Mouse (Mus musculus) kidney, adult 2 months (tissue): ENCODE results near the gene Arl15. TPM values are rescaled to one million over a fixed set of nuclear protein-coding genes. Genes with fewer than 3 reads are reported as not detected.

Experiments
- DNase-seq: peaks from one replicate; pipeline ENCODE4 v3.0.0; 2021
- H3K27ac ChIP-seq: fragments of 200-500 bp; 2 replicates; pipeline ENCODE4 v1.5.1; 2012; ENCODE audit warnings: low read depth, low read length, control low read depth, inconsistent platforms; ENCODE audit not compliant: insufficient read depth
- H3K27me3 ChIP-seq: fragments of 200-500 bp; replicated peaks from 2 replicates; pipeline ENCODE4 v1.6.1; 2012; ENCODE audit warnings: mild to moderate bottlenecking, moderate library complexity, low read length, inconsistent platforms; ENCODE audit not compliant: control insufficient read depth, insufficient read depth
- H3K36me3 ChIP-seq: fragments of 200-500 bp; 2 replicates; pipeline ENCODE4 v1.6.1; 2012; ENCODE audit warnings: mild to moderate bottlenecking, moderate library complexity, low read length, inconsistent platforms; ENCODE audit not compliant: control insufficient read depth, insufficient read depth
- H3K4me1 ChIP-seq: fragments of 200-500 bp; 2 replicates; pipeline ENCODE4 v1.6.1; 2011; ENCODE audit warnings: low read length; ENCODE audit not compliant: control insufficient read depth, insufficient read depth
- H3K4me3 ChIP-seq: fragments of 200-500 bp; 2 replicates; pipeline ENCODE4 v1.5.1; 2011; ENCODE audit warnings: mild to moderate bottlenecking, low read depth, low read length, control low read depth; ENCODE audit not compliant: insufficient read depth
- CTCF ChIP-seq: fragments of 200-500 bp; conservative IDR thresholded peaks from 2 replicates; pipeline ENCODE4 v1.5.1; 2011; ENCODE audit warnings: low read depth, mild to moderate bottlenecking, control low read depth, low read length, moderate library complexity, mixed read lengths; ENCODE audit not compliant: insufficient read depth, insufficient read length
- POLR2A ChIP-seq: fragments of 200-500 bp; IDR thresholded peaks from one replicate; pipeline ENCODE4 v1.6.1; 2011; ENCODE audit warnings: low read depth, low read length, control low read depth
- WGBS: fragments of 180-500 bp; shearing (Covaris S2); methylation state at CpG from one replicate; pipeline ENCODE4 v1.1.7; 2018; 5-methylcytosine and 5-hydroxymethylcytosine counted together
- polyA plus RNA-seq: library from polyadenylated mRNA; depleted of rRNA; stranded (reverse); fragments of >200 nt; gene quantifications from 2 replicates; pipeline ENCODE4 v1.2.3, GENCODE M21; 2012

Arl15 gene
- polyA plus RNA-seq, 1 experiment: 9.4 TPM

DNA sequence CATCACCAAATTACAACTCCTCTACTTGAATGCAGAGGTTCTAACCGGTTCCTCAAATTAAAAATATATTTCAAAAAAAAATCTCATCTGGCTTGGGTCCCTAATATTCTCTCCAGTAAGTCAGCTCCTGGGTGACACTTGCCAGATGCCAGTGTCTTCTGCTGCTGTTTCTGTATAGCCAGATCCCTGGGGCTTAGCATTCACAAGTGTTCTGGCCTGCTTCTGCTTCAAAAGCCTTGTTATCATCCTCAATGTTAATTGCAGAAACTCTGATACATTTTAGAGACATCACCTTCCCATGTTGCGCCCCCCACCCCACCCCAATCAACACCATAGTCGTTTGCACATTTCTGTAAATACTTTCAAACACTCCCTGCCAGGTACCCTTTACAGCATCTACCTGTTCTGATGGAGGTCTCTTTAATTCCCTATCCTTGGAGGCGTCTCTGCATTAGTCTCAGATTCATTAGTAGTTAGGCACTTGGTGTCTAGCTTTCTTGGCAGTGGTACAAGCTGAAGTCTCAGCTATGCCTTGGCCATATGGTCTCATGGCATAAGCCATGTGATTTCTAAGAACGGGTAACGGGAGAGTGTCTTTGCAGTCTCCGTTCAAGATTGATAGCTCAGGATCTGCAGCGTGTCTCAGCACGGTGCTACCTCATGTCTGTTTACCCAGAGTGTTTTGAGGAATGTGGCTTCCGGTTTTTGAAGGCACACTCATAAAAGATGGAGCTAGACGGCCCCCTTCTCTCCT is 336.4 kb downstream of the Arl15 start:
- DNase-seq: no peak
- H3K27me3 ChIP-seq: no peaks in the 10 kb centered on the region
- no peak for TF ChIP-seq CTCF
- H3K4me3 ChIP-seq: no peak overlapping the region
- H3K4me1 ChIP-seq: no peaks in the 10 kb centered on the region
- no peaks in the 10 kb centered on the region for H3K36me3 ChIP-seq
- no peak overlapping the region for H3K27ac ChIP-seq
- WGBS: 67% methylated on average over 11 of the region's 11 CpGs

DNA sequence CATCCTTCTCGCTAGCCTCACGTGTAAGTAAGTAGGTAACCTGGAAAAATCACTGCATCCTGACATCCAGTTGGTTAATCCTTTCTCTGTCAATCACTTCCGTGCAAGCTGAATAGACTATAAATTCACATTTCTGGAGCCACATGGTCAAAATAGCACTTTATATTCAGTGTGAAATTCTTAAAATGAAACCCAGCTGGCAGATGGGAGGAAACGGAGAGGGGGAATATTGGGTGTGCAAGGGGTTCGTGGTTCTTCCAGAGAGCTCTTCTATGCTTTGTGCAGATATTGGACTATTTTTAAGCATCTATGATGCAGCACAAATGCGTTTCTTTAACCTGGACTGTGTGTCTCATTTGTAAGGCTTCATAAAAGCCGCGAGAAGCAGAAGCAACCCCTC is 344.6 kb downstream of the Arl15 start:
- H3K27me3 ChIP-seq: no peaks in the 10 kb centered on the region
- no peaks in the 10 kb centered on the region for H3K36me3 ChIP-seq
- no peak overlapping the region for H3K27ac ChIP-seq
- no peak overlapping the region for H3K4me3 ChIP-seq
- H3K4me1 ChIP-seq: no peaks in the 10 kb centered on the region
- TF ChIP-seq POLR2A: no peak
- no peak for TF ChIP-seq CTCF
- 88% methylated on average over 8 of the region's 8 CpGs for WGBS
- DNase-seq: no peak

DNA sequence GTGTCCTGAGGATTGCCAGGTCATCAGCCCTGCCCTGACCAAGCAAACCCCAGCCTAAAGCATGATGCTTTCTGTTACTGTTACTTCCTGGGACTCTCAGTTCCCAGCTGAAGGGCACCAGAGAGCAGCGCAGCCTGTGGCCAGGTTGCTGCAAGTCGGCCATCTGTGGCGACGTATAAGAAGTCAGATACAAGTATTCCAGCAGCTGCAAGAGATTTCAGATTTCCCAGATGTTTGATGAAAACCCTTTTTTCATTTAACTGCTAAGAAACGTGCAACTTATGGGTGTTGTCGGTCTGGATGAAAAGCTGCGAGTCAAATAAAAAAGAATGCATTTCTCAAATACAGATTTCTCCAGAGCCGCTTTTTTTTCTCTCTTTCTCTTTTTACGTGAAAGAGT is 345.3 kb downstream of the Arl15 start:
- DNase-seq: no peak
- Histone ChIP-seq H3K27ac (no peak overlapping the region), H3K27me3 (no peaks in the 10 kb centered on the region), H3K4me1 (no peaks in the 10 kb centered on the region), H3K4me3 (no peak overlapping the region), H3K36me3 (no peaks in the 10 kb centered on the region)
- 86% methylated on average over 9 of the region's 9 CpGs for WGBS
- TF ChIP-seq CTCF: no peak
- no peak for TF ChIP-seq POLR2A

DNA sequence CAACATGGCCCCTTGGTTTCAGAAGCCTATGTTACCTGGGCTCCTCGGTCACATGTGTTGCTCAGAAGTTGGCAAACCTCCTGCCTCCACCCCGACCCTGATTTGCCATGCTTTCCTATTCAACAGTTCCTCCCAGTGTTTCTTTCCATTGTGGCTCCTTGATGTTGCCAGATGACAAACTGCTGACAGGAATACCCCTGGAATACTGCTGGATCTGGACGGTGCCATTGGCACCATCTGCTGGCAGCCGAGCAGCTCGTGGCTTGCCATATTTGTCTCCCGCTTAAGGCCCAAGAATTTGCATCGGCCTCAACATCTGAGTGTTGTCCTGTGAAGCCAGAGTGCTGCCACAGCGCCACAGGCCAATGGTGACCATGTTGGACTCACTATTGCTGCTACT is 348.5 kb downstream of the Arl15 start:
- DNase-seq: no peak
- TF ChIP-seq CTCF: no peak
- TF ChIP-seq POLR2A: no peak
- Histone ChIP-seq H3K27me3 (no peaks in the 10 kb centered on the region), H3K4me3 (no peak overlapping the region), H3K36me3 (no peaks in the 10 kb centered on the region), H3K4me1 (no peaks in the 10 kb centered on the region), H3K27ac (no peak overlapping the region)
- WGBS: 84% methylated on average over 8 of the region's 8 CpGs

DNA sequence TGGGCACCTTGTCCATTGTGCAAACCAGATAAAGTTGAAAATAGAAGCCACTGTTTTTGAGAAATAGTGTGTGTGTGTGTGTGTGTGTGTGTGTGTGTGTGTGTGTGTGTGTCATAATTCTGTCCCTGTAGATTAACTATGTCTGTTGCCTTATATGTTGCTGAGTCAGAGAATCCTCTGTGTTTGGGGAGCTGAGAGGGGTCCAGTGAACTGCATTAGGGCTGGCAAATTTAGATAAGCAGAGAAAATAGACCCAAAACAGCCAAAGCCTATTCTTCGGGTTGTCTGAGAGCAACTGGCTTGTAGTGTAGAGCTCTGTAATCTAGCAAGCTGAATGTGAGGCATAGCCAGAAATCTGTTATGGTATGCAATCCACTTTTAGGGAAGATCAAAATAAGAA is 348.9 kb downstream of the Arl15 start:
- Histone ChIP-seq H3K4me3 (no peak overlapping the region), H3K36me3 (no peaks in the 10 kb centered on the region), H3K27ac (no peak overlapping the region), H3K27me3 (no peaks in the 10 kb centered on the region), H3K4me1 (no peaks in the 10 kb centered on the region)
- TF ChIP-seq POLR2A (no peak), CTCF (no peak)
- WGBS: 90% methylated on average over 1 of the region's 1 CpGs
- DNase-seq: no peak

DNA sequence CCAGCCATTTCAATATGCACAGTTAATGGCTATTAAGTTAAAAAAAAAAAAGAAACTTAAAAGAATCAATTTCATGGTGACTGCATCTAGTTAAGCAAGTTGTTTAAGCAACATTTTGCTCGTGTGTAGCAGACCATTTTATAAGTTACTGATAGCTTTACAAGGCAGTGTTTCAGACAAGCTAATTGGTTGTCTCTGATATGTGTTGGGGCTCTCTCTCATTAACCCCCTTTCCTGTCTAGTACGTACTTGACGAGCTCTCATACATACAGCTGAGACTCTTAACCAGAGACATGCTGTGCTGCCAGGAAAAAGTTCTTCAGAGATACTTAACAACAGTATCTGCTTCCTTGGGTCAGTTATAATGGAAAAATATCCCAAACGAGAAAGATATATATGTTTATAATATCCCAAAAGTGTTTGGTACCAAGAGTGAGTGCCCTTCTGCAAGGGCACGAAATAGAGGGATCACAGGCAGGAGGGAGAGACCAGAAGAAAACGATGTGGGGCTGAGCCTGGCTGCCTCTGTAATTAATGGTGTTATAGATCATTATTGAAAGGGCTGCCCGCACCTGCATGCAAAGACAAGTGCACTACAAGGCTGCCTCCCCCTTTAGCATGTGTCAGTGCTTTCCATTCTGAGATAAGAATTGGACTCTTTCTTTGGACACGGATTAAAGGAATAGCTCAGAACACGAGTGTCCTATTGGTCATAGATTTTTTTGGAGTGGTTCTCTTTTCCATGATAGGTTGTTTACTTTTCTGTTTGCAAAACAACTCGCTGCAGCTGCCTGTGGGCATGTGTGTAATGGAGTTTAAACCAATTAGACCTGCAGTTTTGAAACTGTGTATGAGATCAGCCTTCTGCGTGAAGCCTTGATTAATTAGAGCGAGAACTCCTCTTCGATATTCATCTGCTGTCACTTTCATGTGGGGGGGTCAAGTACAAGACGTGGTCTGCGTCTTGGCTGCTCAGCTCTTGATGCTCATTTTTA is 350.0 kb downstream of the Arl15 start:
- Histone ChIP-seq H3K27ac (no peak overlapping the region), H3K4me3 (no peak overlapping the region), H3K36me3 (no peaks in the 10 kb centered on the region; the same call in 1 of the 2 replicates), H3K4me1 (no peaks in the 10 kb centered on the region), H3K27me3 (no peaks in the 10 kb centered on the region)
- no peak for TF ChIP-seq CTCF
- no peak for TF ChIP-seq POLR2A
- no peak for DNase-seq
- 52% methylated on average over 15 of the region's 15 CpGs for WGBS

DNA sequence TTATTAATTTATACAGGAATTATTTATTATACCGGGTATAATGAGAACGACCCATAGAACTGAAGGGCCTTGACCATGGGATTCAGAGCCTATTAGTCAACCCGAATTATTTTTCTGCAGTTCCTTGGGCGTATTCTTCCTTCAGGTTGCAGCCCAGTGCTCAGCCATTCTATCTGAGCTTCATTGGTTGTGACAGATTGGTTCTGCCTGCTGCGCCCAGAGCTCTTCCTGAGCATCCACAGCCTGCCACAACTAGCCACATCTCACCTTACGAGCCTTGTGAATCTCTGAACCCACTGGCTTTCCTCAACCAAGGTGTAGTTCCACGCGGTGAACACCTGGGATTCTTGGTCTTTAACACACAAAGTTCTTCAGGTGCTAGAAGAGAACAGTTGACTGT is 350.9 kb downstream of the Arl15 start:
- no peak overlapping the region for H3K27ac ChIP-seq
- 94% methylated on average over 8 of the region's 8 CpGs for WGBS
- H3K4me3 ChIP-seq: no peak overlapping the region
- H3K27me3 ChIP-seq: no peaks in the 10 kb centered on the region
- TF ChIP-seq CTCF (no peak), POLR2A (no peak)
- DNase-seq: no peak
- no peaks in the 10 kb centered on the region; the same call in 1 of the 2 replicates for H3K36me3 ChIP-seq
- no peaks in the 10 kb centered on the region for H3K4me1 ChIP-seq
